Mouse (Mus musculus) cerebellum, postnatal 4 days (tissue): ENCODE measurements around the gene Dip2b.

Source experiments
- DNase-seq, 2 experiments: peaks; one replicate each; pipeline ENCODE4 v3.0.0; 2022; ENCODE audit warnings: low spot score in 2 of 2, mixed read lengths in 1 of 2

The Dip2b gene

DNA sequence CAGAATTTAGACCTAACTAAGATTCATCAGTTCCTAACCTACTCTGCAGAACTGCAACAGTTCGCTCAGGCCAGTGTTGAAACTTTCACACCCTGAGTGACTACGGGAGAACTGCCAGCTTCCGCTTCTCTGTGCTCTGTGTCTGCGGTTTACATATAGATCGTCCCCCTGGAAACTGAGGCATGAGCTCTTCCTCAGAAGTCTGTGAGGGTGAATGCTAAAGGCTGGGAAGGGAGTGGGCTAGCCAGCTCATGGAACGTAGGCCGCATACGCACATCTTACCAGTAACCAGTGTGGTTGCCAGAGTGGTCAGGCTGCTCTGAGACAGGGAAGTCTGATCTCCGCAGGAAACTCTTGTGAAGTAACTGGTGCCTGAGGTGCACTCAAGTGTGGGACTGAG, 177.7 kb downstream of the Dip2b start:
- no peak for DNase-seq

DNA sequence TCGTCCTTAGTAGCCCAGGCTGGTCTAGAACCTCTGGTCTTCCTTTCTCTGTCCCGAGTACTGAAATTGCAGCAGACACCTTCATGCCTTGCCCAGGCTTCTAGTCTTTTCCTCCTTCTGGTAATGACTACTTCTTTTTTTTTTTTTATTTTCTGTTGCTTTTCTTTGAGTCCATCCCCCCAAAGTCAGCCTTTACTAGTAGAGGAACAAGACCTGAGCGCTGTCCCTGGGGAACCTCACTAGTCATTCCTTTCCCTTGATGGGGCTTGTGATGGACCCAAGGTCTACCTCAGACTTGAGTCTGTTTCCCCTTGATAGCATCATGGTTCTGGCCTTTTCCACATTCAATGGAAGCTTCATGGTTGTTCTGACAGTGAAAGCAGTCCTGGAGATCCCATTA, 179.6 kb downstream of the Dip2b start:
- no peak for DNase-seq

DNA sequence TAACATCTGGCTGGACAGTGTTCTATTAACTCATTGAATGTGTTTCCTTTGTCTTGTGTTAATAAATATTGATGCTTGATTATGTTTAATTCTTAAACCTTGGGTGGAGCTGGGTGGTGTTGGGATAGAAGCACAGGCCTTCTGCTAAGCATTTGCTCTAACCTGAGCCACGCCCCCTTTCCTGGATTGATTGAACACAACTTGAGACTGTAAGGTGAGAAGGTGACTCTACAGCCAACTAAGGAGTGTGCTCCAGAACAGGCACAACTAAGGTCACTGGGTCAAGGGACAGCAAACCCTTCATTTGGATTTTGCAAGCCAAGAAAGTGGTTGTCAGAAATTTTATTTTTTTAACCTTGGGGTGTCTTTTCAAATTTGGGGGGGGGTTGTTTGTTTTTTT, 180.9 kb downstream of the Dip2b start:
- DNase-seq, result no peak

DNA sequence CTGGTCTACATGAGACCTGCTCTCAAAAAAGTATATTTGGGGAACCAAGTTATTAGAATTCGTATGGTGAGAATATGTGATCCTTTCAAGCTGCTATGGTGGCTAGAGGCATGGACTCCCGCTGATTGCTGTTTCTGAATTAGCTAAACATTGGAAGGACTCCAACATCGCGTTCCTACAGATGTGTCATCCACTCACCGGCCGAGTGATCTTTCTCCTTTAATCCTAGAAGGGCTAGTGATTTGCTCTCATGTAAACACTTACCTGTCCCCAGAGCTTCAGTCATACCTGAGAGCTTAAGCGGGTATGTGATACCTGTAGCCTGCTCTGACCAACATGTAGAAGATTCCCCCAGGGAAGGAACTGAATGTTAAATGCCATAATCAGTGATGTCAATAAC, 182.5 kb downstream of the Dip2b start:
- no peak for DNase-seq

DNA sequence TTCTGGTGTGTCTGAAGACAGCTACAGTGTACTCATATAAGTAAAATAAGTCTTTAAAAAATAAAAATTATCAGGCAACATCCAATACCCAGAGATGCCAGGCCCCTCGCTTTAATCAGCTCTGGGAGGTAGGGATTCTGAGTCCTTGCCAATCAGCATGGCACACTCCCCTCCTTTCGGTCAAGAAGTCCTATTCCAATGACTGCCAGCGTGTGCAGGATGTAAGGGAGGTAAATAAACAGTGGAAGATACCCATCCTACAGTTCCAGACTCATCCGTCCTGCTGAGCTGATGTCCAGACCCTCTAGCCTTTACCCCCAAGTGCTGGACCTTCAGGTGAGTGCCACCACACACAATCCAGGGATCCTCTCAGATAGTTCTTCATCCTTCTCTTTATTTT, 186.9 kb downstream of the Dip2b start:
- DNase-seq, result no peak

DNA sequence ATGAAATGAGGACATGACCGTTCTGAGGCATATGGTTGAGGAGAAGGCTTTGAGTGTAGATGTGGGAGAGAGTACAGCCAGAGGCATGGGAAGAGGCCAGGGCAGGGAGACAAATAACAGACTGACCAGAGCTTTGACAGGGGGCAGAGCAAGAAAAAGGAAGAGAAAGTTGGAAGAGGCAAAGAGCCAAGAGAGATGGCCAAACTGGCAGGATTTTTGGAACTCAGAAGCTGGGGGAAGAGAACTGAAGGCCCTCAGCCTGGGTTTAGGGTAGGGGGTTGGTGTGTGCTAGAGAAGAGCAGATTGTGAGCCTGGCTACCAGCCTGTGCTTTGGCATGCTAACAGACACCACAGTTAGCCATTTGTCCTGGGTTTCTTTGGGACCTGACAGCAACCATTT, 187.4 kb downstream of the Dip2b start:
- peak in 1 of 2 experiments; percentile 36 for DNase-seq

DNA sequence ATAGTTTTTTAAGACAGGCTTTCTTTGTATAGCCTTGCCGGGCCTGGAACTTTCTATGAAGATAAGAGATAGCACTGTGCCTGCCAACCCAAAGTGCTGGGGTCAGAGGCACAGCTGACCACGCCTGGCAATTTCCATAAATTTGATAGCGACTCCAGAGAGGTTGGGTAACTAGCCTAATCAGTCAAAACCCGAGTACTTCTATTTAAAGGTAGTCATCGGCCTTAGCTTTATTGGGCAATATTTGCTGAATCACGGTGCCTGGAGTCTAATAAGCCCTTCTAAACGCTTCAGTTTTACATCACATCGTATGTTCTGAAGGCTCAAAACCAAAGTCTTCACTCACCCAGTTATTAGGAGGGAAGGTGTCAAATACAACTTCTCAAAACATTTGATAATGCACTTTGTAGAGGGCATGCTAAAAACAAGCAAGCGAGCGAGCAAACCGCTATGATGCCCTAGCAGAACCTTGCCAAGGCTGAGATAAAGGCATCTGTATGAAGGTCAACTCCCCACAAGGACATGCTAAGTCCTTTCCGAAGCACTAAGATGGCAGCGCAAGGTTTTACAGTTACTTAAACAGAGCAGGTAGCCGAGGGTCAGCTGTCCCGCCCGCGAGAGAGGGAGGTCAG, 188.7 kb downstream of the Dip2b start:
- no peak for DNase-seq

DNA sequence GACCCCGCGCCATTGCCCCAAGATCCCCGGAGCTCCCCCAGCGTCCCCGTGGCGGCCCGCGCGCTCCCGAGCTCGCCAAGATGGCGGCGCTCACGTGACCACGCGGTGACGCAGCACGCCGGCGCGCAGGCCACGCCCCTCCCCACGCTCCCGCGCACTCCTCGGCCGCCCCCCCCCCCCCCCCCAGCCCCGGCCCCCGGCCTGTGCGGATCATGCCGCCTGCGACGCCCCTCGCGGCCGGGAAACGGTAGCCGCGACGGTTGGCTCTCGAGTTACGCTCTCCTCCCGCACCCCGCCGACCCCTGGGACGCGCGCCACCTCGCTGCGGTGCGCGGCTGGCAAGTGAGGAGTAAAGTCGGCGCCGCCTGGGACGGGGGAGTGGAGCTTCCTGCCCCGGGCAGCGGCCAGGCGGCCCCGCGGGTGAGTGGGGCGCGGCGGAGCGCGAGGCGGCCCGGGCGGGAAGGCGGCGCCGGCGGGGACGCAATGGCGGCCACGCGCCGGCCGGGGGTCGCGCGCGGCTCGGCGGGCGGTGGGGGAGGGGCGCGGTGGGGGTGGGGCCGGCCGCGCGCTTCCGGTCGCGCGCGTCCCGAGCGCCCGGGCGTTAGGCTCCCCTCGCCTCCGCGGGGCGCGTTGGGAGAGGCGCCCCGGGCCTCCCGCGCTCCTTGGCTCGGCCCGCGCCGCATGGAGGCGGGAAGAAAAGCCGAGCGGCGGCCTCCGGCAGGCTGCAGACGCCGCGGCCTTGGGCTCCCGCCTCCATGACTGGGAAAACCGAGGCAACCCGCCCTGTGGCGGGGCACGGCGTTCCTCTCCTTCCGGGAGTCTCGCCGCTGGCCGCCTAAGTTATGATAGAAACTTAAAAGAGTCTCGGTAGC, 189.4 kb downstream of the Dip2b start, which contains the start of gene Atf1:
TSS of gene Atf1 (plus strand) at position 157 of the 872 bp plus-strand sequence.
- peak; percentile 91 to 95 for DNase-seq

DNA sequence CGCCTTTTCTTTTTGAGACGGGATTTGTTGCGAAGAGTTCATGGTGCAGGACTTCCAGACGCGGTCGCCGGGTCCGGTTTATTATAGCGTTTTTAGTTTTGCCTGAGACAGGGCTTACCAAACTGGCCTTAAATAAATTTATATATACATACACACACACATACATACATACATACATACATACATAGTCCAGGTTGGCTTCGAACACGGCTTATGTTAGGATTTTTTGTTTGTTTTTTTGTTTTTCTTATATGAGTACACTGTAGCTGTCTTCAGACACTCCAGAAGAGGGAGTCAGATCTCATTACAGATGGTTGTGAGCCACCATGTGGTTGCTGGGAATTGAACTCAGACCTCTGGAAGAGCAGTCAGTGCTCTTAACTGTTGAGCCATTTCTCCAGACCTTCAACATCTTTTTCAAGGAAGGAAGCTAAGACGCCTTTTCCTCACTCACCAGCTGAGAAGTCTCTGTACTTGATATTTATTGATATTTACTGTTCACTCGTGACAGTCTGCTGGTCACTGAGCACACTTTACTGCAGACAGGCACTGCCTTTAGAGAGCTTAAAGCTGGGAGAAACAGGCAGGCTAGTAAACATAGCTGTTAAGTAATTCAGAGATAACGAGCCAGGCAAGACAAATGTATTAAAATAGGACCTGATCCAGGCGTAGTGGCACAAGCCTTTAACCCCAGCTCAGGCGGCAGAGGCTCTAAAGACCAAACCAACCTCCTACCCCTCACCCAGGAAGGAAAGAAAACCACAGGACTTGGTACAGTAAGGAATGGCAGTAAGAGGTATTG, 190.3 kb downstream of the Dip2b start:
- no peak for DNase-seq

DNA sequence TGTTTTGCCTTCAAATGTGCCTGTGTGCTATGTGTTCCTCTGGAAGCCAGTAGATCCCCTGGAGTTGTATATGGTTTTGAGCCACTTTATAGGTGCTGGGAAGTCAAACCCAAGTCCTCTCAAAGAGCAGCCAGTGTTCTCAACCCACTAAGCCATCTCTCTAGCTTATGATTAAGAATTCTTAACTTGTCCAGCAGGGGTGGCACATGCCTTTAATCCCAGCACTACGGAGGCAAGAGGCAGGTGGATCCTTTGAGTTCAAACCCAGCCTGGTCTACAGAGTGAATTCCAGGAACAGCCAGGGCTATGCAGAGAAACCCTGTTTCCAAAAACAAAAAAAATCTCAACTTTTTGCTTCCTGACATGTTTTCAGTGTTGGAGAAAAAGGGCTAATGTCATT, 192.2 kb downstream of the Dip2b start:
- DNase-seq, result no peak

DNA sequence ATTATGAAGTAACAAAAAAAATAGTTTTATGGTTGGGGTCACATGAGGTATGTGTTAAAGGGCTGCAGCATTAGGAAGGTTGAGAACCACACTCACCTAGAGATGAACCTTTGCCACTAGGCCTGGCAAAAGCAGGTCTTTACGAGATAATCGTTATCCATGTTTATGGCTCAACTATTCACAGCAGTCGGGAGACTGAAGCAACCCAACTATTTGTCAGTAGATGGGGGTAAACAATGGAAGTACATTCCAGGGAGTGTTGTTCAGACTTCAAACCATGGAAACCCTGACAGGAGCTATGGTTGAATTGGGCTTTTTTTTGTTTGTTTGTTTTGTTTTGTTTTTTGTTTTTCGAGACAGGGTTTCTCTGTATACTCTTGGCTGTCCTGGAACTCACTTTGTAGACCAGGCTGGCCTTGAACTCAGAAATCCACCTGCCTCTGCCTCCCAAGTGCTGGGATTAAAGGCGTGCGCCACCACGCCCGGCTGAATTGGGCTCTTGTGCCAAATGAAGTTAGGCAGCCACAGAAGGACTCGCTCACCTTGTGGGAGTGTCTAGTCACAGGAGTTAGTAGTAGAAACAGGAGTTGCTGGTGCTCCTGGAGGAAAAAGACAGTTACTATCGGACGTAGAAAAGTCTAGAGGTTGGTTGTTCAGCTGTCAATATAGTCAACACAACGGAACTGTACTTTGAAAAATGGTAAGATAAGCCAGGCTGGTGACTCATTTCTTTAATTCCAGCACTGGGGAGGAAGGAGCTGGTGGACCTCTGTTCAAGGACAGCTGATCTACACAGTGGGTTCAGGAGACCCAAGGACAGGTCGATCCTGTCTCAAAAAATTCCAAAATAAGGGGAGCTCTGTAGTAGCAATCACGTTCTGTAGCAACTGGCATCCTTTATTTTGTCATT, 193.4 kb downstream of the Dip2b start:
- DNase-seq, result no peak

DNA sequence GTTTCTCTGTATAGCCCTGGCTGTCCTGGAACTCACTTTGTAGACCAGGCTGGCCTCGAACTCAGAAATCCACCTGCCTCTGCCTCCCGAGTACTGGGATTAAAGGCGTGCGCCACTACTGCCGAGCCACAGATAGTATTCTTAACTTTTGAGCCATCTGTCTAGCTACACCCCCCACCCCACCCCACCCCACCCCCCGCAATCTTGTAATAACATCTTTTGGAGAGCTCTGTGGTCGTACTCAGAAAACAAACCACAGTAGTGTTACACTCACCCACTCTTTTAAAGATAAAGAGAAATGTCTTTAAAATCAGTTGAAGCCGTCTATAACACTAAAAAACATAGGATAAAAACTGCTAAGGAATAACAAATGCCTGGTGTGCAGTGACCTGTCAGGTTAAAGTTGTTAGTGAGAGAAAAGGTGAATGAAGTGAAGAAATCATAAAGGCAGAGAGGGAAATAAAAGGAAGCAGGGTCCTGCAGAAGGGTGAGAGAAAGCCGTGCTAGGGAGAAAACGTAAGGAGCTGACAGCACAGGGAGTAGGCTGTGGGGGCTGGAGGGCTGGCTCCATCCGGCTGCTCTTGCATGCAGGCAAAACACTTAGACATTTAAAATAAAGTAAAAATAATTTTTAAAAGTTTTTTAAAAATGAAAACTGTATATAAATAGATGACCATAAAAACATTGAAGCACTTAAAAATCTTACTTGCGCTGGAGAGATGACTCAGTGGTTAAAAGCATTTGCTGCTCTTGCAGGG, 196.9 kb downstream of the Dip2b start:
- no peak for DNase-seq

DNA sequence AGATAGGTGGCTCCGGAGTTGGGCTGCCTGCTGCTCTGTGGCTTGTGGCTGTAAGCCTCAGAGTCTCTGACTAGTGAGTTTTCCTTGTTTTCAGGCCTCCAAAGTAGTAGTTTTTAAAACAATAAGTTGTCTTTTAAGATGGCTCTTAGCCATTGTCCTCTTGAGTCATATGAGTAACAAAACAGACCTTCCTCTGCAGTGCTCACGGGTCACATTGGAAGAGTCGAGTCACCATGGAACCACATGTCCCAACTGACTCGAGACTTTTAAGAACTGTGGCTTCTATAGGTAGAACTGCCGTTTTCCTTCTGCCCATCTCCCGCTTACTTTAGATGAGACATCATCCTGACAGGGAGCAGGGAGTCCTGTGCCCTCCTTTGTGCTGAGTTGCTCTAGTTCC, 198.5 kb downstream of the Dip2b start:
- no peak for DNase-seq

DNA sequence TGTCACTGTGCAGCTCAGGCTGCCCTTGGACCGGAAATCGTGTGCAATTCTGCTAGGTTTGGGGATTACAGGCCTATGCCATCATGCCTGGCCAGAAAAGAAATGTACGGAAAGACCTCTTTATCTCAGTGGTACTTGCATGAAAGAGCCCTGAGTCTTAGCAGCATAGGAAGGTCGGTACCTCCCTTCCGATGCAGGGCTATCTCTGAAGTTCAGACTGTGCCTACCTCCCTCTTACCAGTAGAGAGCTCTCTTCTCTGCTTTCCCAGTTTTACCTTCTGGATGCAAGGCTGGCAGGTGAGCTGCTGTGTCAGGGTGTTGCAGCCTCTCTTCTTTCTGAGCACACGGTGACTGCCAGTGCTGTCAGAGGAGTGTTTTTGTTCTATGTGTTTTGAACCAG, 203.3 kb downstream of the Dip2b start:
- no peak for DNase-seq

DNA sequence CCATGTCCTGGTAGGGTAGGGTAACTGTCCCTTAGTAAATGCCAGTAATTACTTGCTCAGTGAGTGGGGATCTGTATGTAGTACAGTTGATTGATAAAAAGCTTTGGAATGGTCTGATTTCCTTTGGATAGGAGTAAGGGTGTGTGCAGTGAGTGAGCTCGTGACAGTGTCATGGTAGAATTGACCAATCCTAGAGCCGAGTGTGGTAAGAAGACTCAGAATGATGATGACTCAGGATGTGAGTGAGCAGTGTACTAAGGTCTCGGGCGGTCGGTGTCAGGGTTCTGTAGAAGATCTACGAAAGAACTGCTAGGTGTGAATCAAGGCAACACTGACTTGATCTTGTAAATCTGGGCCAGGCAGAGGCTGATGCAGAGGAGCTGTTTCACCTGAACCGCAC, 207.5 kb downstream of the Dip2b start:
- no peak for DNase-seq

DNA sequence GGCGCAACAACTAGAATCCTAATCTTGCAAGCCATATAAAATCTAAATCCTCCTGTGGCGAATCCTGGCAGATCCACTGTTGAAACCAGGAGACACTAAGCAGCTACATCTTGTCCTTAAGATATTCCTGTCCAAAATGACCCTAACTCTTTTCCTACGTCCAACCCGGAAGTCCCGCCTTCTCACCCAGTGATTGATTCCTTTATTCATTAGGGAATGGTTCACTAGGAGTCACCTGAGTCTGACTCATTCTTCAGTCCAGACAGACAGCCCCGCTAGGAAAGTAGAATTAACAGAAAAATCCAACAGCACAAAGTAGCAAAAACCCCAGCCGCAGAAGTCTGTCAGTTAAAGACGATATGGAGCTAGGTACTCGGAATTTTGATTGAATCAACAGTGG, 208.8 kb downstream of the Dip2b start:
- no peak for DNase-seq

DNA sequence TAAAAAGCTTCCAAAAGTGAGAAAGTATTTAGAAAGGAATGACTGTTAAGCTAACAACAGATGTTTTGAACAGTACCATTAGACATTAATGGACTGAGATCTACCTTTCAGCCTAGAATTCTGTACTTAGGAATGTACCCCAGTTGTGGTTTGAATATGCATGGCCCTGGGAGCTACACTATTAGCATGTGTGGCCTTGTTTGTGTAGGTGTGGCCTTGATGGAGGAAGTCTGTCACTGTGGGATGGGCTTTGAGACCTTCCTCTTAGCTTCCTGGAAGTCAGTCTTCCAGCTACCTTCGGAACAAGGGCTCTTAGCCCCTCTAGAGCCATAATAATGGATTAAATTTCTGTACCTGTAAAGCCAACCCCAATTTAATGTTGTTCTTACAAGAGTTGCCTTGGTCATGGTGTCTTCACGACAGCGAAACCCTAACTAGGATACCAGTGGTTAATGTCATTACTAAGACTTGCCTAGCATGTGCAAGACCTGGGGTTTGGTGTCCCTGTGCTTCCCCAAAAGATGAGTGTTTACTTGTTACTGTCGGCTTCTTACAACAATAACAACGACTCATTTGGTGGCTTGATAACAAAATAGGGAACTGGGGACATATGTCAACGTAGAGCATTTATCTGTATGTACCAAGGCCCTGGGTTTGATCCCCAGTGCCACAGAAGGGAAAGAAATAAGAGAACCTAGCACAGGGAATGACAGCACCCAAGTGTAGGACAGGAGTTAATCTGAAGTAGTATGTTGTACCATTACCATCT, 210.4 kb downstream of the Dip2b start:
- DNase-seq, result no peak

DNA sequence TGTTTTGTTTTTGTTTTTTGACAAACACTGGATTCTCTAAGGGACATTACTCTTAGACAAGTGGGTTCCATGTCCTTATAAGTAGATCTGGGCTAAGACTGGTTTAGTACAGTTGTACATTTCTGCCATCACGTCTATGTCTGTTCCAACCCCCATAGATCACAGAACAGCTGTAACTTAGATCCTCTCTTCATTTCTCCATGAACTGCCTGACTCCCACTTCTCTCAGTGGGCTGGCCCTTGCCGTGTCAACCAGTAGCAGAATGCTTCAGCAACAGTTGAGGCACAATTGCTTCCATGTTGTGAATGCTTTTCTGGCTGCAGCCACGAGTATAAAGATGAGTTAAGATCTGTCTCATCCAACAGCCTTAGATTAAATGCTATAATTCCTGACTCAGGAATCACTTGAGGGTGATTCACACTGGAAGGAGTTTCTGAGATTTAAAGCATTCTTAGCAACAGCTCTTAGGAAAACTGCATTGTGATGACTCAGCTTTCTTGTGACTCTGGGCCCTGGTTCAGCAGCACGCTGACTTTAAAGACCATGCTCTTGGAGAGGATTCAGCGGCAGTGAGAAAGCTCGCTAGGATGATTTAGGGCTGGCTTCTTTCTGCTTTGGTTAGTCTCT, 212.8 kb downstream of the Dip2b start:
- no peak for DNase-seq

DNA sequence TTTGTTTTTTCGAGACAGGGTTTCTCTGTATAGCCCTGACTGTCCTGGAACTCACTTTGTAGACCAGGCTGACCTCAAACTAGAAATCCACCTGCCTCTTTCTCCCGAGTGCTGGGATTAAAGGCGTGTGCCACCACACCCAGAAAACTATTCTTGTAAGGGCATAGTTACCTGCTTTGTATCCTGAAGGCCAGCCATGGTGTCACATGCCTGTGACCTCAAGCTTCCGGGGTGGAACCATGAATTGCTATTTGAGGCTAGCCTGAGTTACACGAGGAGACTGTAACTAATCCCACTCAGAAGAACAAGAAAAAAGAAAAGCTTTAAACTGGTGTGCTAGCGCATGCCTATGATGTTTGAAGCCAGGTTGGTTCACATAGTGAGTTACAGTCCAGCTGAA, 217.9 kb downstream of the Dip2b start:
- DNase-seq, result no peak
